Mouse (Mus musculus) neural tube, postnatal 0 days (tissue): ENCODE data around the gene Sgo2a. TPM values are rescaled to one million over a fixed set of nuclear protein-coding genes. Genes with fewer than 3 reads are reported as not detected.

Source experiments
- polyA plus RNA-seq: library from polyadenylated mRNA; unstranded; fragments of >200 nt; fragmentation: Nextera tagmentation; extraction: Ambion mirVana; gene quantifications from 2 replicates; pipeline ENCODE4 v1.2.1, GENCODE M21; 2015

Sgo2a gene
- 2.1 and 2.2 TPM in 2 replicates for polyA plus RNA-seq

DNA sequence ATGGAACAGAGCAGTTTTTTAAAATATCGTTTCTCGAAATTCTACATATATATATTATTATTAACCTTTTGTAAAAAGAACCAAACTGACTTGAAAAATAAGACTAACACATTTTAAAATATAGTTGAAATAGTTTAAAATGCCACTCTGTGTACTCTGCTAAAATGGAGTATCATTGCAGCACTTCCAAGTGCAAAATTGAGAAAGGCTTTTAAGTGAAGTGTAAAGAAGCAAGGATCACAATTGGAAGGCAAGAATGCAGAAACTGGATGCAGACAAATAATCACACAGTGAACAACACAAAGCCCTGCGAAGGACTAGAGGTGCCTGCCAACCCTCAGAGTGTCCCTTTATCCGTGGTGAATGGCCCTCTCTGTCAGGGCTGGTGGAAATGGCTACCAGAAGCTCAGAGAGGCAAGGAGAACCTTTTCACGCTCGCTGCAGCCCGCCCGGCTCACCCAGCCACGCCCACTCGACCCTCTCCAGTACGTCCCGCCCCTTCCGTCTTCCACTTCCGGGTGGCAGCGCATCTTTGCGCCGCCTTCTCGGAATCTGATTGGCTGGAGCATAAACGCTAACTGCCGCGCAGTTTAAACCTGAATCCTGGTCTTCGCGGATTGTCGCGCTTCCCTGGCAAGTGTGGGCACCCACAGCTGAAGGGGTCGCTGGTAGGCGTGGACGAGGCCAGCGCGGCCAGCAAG is at the start of gene Sgo2a:
TSS of gene Sgo2a (plus strand) at position 540 of the 701 bp plus-strand sequence.

DNA sequence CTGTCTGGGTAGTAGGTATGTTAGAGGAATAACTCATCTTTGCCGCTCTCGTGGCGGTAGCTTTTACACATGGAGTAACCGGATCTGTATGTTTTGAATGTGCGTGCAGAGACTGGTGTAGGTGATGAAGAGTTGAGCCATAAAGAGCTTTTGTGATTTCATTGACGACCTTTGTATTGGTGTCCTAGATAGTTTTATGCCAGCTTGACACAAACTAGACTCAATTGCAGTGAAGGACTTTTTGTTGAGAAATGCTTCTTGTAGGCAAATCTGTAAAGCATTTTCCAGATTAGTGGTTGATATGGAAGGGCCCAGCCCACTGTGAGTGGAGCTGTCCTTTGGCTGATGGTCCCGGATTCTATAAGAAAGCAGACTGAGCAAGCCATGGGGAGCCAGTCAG is 23.1 kb downstream of the Sgo2a start, which contains the start of gene Kctd18:
TSS of gene Kctd18 (minus strand) at position 101 of the 400 bp plus-strand sequence.

DNA sequence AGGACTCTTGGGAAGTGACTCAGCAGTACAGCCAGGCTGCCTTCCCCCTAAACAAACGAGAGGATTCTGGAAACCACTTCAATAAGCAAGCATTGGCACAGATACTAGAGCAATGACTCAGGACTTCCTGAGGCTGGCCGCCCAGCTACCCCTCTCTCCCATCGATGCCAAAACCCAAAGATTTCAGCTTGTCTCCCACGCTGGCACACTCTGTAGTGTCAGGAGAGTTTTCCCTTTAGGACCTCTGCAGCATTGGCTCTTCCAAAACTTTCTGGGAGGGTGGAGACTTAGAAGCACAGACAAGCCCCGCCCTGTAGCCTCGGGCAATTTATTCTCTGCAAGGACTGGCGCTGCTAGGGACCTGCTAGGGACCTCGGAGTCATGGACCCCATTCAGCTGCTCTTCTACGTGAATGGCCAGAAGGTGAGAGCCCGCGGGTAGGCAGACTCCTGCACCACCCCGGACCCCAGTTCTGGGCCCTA is 33.9 kb downstream of the Sgo2a start, which contains the start of gene Aox1:
TSS of gene Aox1 (plus strand) at position 296 of the 482 bp plus-strand sequence.

Other genes starting within 250 kb of the Sgo2a start
- gene Spats2l, start 221.8 kb upstream of the Sgo2a start, polyA plus RNA-seq: 83.8 and 87.7 TPM in 2 replicates
- gene Kctd18, start 23.0 kb downstream of the Sgo2a start, polyA plus RNA-seq: 20.3 and 21.7 TPM in 2 replicates
- gene Aox1, start 34.0 kb downstream of the Sgo2a start, polyA plus RNA-seq: 0.68 and 0.72 TPM in 2 replicates
- gene Aox3, start 117.2 kb downstream of the Sgo2a start, polyA plus RNA-seq: 0.28 and 1.1 TPM in 2 replicates
- 0.35 and 0.87 TPM in 2 replicates for gene Aox4, start 214.4 kb downstream of the Sgo2a start, polyA plus RNA-seq